In the genomic region with DNA sequence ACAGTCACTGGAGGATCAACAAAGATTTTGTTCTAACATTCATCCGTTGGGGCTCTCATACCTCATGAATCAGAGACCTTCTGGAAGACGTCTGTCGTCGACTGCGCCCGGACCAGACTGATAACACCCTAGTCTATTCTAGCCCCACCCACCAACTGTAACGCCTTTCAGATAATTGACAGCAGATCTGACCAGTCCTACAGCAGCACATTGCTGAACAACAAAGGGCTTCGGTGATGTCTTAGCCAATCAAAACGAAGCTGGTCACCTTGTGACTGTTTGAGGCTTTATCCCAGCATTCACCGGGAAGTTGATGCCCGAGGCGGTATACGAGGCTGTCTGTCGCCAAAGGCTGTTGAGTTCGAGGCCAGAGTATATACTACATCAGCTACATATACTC, we compare ENCODE assay signal across 8 mouse cellular contexts. TPM values are rescaled to one million over a fixed set of nuclear protein-coding genes. Genes with fewer than 3 reads are reported as not detected.
DNase-seq lines count a peak whose midpoint lies in the region; ATAC-seq and TF ChIP-seq lines count a peak whose summit lies in the region.

A gene (minus strand): TSS at position 119 of the 400 bp plus-strand sequence.

- DNase-seq in neural tube, embryonic 11.5 days (ENCODE audit: low spot score): no peak
- DNase-seq in neural tube, embryonic 10.5 days (ENCODE audit: extremely low spot score, low spot score): no peak
- DNase-seq in heart, postnatal 14 days: peak; percentile 19 to 38
- no peak for DNase-seq in frontal cortex, postnatal 14 days (ENCODE audit: low spot score in 2 of 2)
- no peak for DNase-seq in kidney, adult 8-10 months

- H3K36me3 ChIP-seq in neural tube, embryonic 11.5 days (ENCODE audit: control insufficient read depth, insufficient read depth, low read length): no peaks in the 10 kb centered on the region
- H3K36me3 ChIP-seq in embryonic facial prominence, embryonic 13.5 days: no peaks in the 10 kb centered on the region
- no peaks in the 10 kb centered on the region for H3K36me3 ChIP-seq in limb, embryonic 12.5 days

- intact Hi-C loops in heart, postnatal 14 days (cut with DNase I): no loop called here

- TF ChIP-seq CTCF in olfactory bulb, adult 2 months (IDR thresholded peaks at IDR 0.05; ENCODE audit: insufficient read depth, low read depth, low read length): no peak

- TF ChIP-seq POLR2A in olfactory bulb, adult 2 months (IDR thresholded peaks at IDR 0.05; ENCODE audit: insufficient read depth, low read depth, low read length): no peak

- no peak within 1 kb of the TSS for H3K4me2 ChIP-seq in neural tube, embryonic 11.5 days (ENCODE audit: low read depth)
- H3K4me2 ChIP-seq in embryonic facial prominence, embryonic 13.5 days: no peak within 1 kb of the TSS
- H3K4me2 ChIP-seq in limb, embryonic 12.5 days: no peak within 1 kb of the TSS

- ATAC-seq in neural tube, embryonic 11.5 days (ENCODE audit: insufficient read depth, low FRiP score, low TSS enrichment): no peak
- ATAC-seq in embryonic facial prominence, embryonic 13.5 days (ENCODE audit: insufficient number of reproducible peaks, insufficient read depth, low FRiP score, low TSS enrichment, low read depth): no peak
- ATAC-seq in limb, embryonic 12.5 days (ENCODE audit: insufficient number of reproducible peaks, insufficient read depth, low FRiP score, low TSS enrichment, low read depth): no peak

- no peaks in the 10 kb centered on the region for H3K9me3 ChIP-seq in neural tube, embryonic 11.5 days (ENCODE audit: control insufficient read depth, low read length)
- no peaks in the 10 kb centered on the region for H3K9me3 ChIP-seq in embryonic facial prominence, embryonic 13.5 days
- no peaks in the 10 kb centered on the region for H3K9me3 ChIP-seq in limb, embryonic 12.5 days

- H3K4me1 ChIP-seq in neural tube, embryonic 11.5 days (ENCODE audit: control insufficient read depth, insufficient read depth, low read length): no peaks in the 10 kb centered on the region
- H3K4me1 ChIP-seq in embryonic facial prominence, embryonic 13.5 days: no peaks in the 10 kb centered on the region
- H3K4me1 ChIP-seq in limb, embryonic 12.5 days (replicated peaks): no peaks in the 10 kb centered on the region
- H3K4me1 ChIP-seq in olfactory bulb, adult 2 months (ENCODE audit: control insufficient read depth, insufficient read depth, low read length): no peaks in the 10 kb centered on the region

- H3K27me3 ChIP-seq in neural tube, embryonic 11.5 days (ENCODE audit: control insufficient read depth, insufficient read depth, low read length): no peaks in the 10 kb centered on the region
- H3K27me3 ChIP-seq in embryonic facial prominence, embryonic 13.5 days: no peaks in the 10 kb centered on the region
- no peaks in the 10 kb centered on the region for H3K27me3 ChIP-seq in limb, embryonic 12.5 days

- H3K9ac ChIP-seq in neural tube, embryonic 11.5 days (ENCODE audit: low read length): no peak within 1 kb of the TSS
- H3K9ac ChIP-seq in embryonic facial prominence, embryonic 13.5 days: no peak within 1 kb of the TSS
- no peak within 1 kb of the TSS for H3K9ac ChIP-seq in limb, embryonic 12.5 days (replicated peaks)

- 86% methylated on average over 15 of the region's 15 CpGs for WGBS in neural tube, embryonic 11.5 days
- 90% methylated on average over 15 of the region's 15 CpGs for WGBS in embryonic facial prominence, embryonic 13.5 days
- WGBS in limb, embryonic 12.5 days: 87% methylated on average over 15 of the region's 15 CpGs
- WGBS in olfactory bulb, adult 2 months: 89% methylated on average over 15 of the region's 15 CpGs

- H3K27ac ChIP-seq in neural tube, embryonic 11.5 days (ENCODE audit: low read depth, low read length): no peak within 1 kb of the TSS
- H3K27ac ChIP-seq in embryonic facial prominence, embryonic 13.5 days: no peak within 1 kb of the TSS
- no peak within 1 kb of the TSS for H3K27ac ChIP-seq in limb, embryonic 12.5 days
- no peak within 1 kb of the TSS for H3K27ac ChIP-seq in olfactory bulb, adult 2 months (ENCODE audit: insufficient read depth, low read depth, low read length)

- H3K4me3 ChIP-seq in neural tube, embryonic 11.5 days (ENCODE audit: low read depth, low read length): no peak within 1 kb of the TSS
- H3K4me3 ChIP-seq in embryonic facial prominence, embryonic 13.5 days: no peak within 1 kb of the TSS
- H3K4me3 ChIP-seq in limb, embryonic 12.5 days (replicated peaks): no peak within 1 kb of the TSS
- H3K4me3 ChIP-seq in olfactory bulb, adult 2 months (ENCODE audit: insufficient read depth, low read depth, low read length): no peak within 1 kb of the TSS

RNA-seq across cellular contexts. Expression of the gene that starts here (rescaled TPM):
- 45.5 and 47.8 TPM in 2 replicates for polyA plus RNA-seq in neural tube, embryonic 11.5 days (2014; fragmentation: Nextera tagmentation; extraction: Ambion mirVana)
- 34.1 and 35.6 TPM in 2 replicates for polyA plus RNA-seq in embryonic facial prominence, embryonic 13.5 days (2015; fragmentation: Nextera tagmentation; extraction: Ambion mirVana)
- total RNA-seq in heart, postnatal 14 days (2021): 10 to 100 TPM; 14.6 to 14.8 TPM
- polyA plus RNA-seq in limb, embryonic 12.5 days (2016; fragmentation: Nextera tagmentation; extraction: Ambion mirVana): 45.7 and 52.9 TPM in 2 replicates
- polyA plus RNA-seq in olfactory bulb, adult 2 months (2012; ENCODE audit: insufficient read depth, insufficient read length, low replicate concordance, missing spikeins): not detected in 2 replicates

Comparison
In these comparisons a context has a peak if more than half of its experiments do, and no peak if none do; other contexts are left out.
1. DNase-seq: peak in heart, postnatal 14 days (2 of 2); none in neural tube, embryonic 11.5 days (single experiment), neural tube, embryonic 10.5 days (single experiment), frontal cortex, postnatal 14 days (0 of 2) and kidney, adult 8-10 months (0 of 2).